Mouse (Mus musculus): ENCODE data around the gene Pcp4l1.

- no peak for TF ChIP-seq FLI1 (IDR thresholded peaks at IDR 0.05; ENCODE audit: low read length)
- no peak for TF ChIP-seq GATA1 (IDR thresholded peaks at IDR 0.05; ENCODE audit: borderline replicate concordance, low read length)
Observed at GRCm38 (mm10) chr1:171223796-171224195, 27.7 kb upstream of the Pcp4l1 start.

All from megakaryocyte, embryonic 14.5 days (primary cell).